Comparison of ENCODE assay signal across 9 mouse cellular contexts in genomic region chr1:20069733-20070132, GRCm38 (mm10).
DNase-seq lines count a peak whose midpoint lies in the region; ATAC-seq and TF ChIP-seq lines count a peak whose summit lies in the region.
"Had no signal": no experiment of that assay in that cellular context is flagged by ENCODE, and none has a peak within 500 bp of the region (broad histone marks: within the 10 kb centered on the region; RNA-seq: fewer than 3 reads in every experiment).

No protein-coding gene starts in this region.

- peak; percentile 18 for DNase-seq in gastrocnemius, adult 2 months
- DNase-seq in gastrocnemius, postnatal 10 days: no peak
- DNase-seq in urinary bladder, postnatal 25 days (ENCODE audit: low spot score): peak; percentile 19
- no peak for DNase-seq in urinary bladder, postnatal 10 days (ENCODE audit: low spot score)
- peak; percentile 71 for DNase-seq in hindbrain, postnatal 0 days (ENCODE audit: low spot score)
- peak; percentile 58 for DNase-seq in telencephalon, adult 2 months (ENCODE audit: low read depth, low spot score)
- no peak for DNase-seq in thymus, postnatal 10 days (ENCODE audit: low spot score in 2 of 2)
- no peak for DNase-seq in cerebellum, adult 18-20 months

- no peak overlapping the region for H3K9ac ChIP-seq in hindbrain, postnatal 0 days (replicated peaks; ENCODE audit: low read length)
- H3K9ac ChIP-seq: midbrain, embryonic 15.5 days had no signal

- no peaks in the 10 kb centered on the region for H3K9me3 ChIP-seq in hindbrain, postnatal 0 days (ENCODE audit: low read length)
- H3K9me3 ChIP-seq: midbrain, embryonic 15.5 days had no signal

- intact Hi-C loops in gastrocnemius, adult 2 months (cut with DNase I): no loop called here

- H3K4me2 ChIP-seq in hindbrain, postnatal 0 days (ENCODE audit: low read depth, low read length): no peak overlapping the region
- H3K4me2 ChIP-seq: midbrain, embryonic 15.5 days had no signal

- no peak overlapping the region for H3K4me3 ChIP-seq in gastrocnemius, adult 2 months
- no peak overlapping the region for H3K4me3 ChIP-seq in hindbrain, postnatal 0 days (ENCODE audit: low read length)
- H3K4me3 ChIP-seq: midbrain, embryonic 15.5 days had no signal

- 0 out of 2 replicates have a peak, but pooled peaks have one; percentile 29 for ATAC-seq in hindbrain, postnatal 0 days
- ATAC-seq: midbrain, embryonic 15.5 days had no signal

- H3K4me1 ChIP-seq in hindbrain, postnatal 0 days (ENCODE audit: insufficient read depth, low read length): no peaks in the 10 kb centered on the region
- H3K4me1 ChIP-seq: midbrain, embryonic 15.5 days had no signal

- TF ChIP-seq CTCF in gastrocnemius, adult 2 months (IDR thresholded peaks at IDR 0.05): no peak
- no peak for TF ChIP-seq CTCF in hindbrain, postnatal 0 days (IDR thresholded peaks at IDR 0.05; ENCODE audit: low read depth)

- no peaks in the 10 kb centered on the region for H3K36me3 ChIP-seq in hindbrain, postnatal 0 days (ENCODE audit: insufficient read depth, low read length)
- H3K36me3 ChIP-seq: midbrain, embryonic 15.5 days had no signal

- no peaks in the 10 kb centered on the region for H3K27me3 ChIP-seq in hindbrain, postnatal 0 days (ENCODE audit: insufficient read depth, low read length)
- H3K27me3 ChIP-seq: midbrain, embryonic 15.5 days had no signal

- WGBS in hindbrain, postnatal 0 days: 27% methylated on average over 3 of the region's 3 CpGs

- H3K27ac ChIP-seq in gastrocnemius, adult 2 months: no peak overlapping the region
- no peak overlapping the region for H3K27ac ChIP-seq in hindbrain, postnatal 0 days
- H3K27ac ChIP-seq: midbrain, embryonic 15.5 days had no signal

Comparison
In these comparisons a context has a peak if more than half of its experiments do, and no peak if none do; other contexts are left out.
1. DNase-seq: peak in gastrocnemius, adult 2 months (single experiment), urinary bladder, postnatal 25 days (single experiment), hindbrain, postnatal 0 days (single experiment) and telencephalon, adult 2 months (single experiment); none in gastrocnemius, postnatal 10 days (single experiment), urinary bladder, postnatal 10 days (single experiment), thymus, postnatal 10 days (0 of 2) and cerebellum, adult 18-20 months (0 of 2).